Mouse (Mus musculus): Measurements from ENCODE around the gene Iyd.

Iyd gene

DNA sequence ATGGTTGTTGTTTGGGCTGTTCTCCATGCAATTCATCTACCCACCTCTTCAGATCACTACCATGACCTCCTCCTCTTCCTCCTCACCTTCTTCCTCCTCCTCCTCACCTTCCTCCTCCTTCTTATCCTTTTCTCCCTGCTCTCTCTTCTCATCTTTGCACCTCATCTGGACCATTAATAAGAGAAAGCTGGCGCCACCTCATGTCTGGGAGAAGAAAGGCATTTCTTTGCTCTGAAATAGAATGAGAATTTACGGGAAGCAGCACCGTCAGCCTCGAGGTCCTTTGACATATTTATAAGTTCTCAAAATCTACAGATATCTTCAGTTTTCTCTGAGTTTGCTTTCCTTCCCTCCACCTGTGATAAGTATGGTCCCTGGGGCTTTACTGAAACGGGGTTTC is 15.1 kb downstream of the Iyd start:
- DNase-seq, result no peak

DNA sequence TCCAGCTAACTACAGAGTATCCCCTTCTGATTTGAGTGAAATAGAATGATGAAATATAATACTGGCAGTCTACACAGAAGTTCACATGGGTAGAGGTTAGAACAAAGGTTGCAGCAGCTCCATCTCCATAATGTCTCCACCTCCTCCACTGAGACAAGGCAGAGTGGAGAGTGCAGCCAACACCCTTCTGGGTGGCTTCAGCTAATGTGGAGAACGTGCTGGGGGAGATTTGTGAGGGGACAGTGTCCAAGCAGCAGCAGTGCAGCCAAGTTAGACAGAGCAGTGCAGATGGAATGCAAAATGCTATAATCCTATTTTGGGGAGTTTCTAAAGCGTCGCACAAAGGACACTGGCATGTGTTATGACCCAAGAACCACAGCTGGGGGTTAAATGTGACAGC is 16.5 kb downstream of the Iyd start:
- no peak for DNase-seq

DNA sequence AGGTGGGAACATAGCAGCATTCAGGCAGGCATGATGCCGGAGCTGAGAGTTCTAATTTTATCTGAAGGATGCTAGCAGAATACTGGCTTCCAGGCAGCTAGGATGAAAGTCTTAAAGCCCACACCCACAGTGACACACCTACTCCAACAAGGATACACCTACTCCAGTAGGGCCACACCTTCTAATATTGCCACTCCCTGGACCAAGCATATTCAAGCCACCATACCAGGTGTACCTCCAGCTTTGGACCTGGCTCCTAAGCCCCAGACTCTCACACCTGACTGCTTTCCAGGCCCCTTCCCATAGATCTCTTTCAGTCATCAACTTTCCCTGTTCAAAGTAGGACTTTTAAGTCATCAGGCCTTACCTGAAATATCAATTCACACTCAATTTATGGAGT is 19.1 kb downstream of the Iyd start:
- no peak for DNase-seq

DNA sequence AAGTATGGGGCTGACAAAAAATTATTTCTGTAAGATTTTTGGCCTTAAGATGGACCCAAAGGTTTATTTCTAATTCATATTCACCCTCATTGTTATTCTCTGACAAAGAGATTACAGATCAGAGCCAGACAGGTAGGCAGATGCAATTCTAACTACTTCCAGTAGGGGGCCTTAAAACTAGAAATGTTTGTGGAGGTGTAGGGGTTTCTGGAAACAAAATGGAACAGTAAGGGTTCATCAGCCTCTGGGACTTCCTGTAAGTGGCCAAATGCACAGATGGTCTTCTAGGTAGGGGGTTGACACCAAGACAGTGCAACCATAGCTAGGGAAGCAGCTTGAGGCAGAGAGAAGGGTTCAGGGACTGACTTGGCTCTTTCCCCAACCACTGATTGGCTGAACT is 22.1 kb downstream of the Iyd start:
- no peak for DNase-seq

DNA sequence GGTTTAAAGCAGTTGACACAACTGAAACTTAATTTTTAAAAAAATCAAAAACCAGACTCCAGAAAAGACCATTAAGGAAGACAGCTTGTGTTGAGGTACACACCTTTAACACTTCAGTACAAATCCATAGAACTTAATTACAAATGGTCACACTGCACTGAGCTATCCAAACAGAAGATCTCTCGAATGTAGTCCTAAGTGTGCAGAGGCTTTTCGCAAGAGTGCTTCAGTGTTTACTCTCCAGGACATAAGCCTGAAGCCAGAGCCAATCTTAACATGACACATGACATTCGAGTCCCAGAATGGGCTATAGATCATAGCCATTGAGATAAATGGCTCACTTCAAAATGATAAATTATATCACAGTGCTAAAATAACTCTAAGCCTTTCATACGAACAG is 25.1 kb downstream of the Iyd start:
- no peak for DNase-seq

DNA sequence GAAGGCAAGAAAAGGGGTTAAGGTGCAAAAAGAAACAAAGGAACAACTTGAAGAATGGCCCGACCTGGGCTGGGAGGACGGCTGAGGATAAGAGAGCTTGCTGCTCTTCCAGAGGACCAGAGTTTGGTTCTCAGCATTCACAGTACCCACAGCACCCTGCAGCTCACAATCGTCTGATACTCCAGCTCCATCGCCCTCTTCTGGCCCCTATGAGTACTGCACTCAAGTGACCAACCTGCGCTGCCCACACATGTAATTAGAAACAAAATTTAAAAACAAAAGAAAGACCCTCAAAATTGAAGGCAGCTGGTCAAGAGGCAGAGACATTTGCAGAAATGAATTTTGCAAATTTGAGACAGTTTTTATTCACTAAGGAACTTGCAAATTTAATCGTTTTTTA is 27.8 kb downstream of the Iyd start:
- no peak for DNase-seq

DNA sequence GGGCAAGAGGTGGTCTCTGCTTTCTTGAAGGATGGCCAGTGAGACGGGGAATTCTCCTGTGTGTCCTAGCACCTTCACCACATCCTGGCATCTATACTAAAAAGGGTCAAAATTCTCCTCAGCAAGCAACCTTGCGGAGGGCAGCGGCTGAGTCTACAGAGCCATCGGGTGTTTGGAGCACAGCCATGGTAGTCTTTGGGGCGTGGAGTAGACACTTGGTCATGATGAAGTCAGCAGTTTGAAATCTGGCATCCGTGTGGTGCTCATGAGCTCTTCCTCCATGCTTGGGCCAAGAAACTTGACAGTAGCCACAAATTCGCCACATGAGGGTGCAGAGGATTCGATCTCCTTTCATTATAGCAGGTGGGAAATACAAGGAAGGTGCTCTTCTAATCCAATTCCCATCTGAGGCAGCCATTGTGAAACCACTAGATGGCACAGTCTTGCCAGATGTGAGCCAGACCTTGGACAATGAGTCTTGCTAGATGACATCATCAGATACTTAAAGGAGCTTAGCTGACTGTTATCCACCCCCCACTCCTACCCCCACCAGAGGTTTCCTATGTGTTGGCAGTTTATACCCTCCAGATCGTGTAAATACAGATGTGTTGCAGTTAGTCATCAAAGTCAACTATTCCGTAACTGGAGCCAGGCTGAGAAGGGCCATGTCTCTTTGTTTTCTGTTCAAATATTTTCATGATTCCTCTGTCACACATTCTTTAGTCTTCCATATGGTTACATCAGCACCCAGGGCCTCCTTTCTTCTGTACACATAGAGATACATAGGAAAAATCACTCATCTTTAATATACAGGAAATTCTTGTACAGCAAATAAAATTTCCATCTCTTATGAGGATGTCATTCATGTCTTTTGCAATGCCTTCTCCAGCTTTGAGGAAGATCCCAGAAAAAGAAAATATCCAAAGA is 32.9 kb downstream of the Iyd start:
- DNase-seq, result no peak

DNA sequence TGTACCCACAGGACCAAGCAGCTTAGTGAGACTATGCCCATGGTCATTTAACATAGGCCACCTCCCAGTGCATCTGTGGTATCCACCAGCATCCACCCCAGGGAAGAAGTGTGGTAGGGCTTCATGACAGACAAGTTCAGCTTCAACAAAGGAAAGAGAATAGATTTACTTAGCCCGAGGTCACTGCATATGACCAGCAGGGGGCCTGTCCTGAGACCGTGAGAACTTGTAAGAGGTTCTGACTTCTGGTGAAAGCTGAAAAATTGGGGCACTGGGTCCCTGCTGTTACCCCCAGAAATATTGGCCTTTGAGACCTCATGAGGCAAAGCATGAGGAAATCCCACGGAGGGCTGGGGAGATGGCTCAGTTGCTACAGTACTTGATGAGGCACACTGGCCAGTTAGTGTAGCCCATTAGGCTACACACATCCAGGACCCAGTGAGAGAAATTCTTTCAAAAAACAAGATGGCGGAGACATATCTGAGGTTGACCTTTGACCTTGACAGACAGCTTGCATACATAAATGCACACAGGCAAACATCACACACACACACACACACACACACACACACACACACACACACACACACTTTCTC is 34.0 kb downstream of the Iyd start:
- no peak for DNase-seq

DNA sequence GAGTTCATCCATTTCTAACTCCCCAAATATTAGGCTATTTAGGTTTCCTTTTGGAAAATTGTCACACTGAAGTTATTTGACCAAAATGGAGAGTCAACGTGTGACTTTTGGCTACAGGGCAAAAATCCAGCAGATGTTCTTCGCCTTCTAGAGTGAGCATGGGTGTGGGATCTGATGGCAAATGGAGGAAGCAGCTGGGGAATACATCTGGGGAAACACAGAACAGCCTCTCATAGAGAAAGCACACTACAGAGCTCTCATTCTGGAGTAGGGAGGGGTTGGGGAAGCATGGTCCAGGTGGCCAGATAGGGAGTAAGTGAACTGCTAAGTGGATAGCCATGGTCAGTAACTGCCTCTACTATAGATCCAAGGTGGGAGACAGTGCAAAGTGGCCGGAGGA is 50.6 kb downstream of the Iyd start:
- DNase-seq, result no peak

DNA sequence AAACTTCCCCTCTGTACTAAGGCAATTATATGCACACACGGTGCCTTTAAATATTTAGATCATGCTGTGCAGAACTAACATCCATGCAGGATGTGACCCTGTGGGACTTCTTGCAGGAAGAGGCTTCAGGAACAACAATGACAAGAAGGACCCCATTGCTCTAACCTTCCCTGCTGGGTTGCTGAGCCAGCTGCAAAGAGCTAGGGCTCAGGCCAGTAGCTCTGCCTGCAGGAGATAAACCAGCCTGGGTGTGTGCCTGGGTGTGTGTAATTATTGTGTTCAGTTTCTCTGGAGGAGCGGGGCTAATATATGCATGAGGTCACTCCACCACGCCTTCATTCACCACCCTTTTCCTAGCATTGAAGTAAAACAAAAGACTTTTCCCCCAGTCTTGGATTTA is 51.8 kb downstream of the Iyd start:
- DNase-seq, result no peak

DNA sequence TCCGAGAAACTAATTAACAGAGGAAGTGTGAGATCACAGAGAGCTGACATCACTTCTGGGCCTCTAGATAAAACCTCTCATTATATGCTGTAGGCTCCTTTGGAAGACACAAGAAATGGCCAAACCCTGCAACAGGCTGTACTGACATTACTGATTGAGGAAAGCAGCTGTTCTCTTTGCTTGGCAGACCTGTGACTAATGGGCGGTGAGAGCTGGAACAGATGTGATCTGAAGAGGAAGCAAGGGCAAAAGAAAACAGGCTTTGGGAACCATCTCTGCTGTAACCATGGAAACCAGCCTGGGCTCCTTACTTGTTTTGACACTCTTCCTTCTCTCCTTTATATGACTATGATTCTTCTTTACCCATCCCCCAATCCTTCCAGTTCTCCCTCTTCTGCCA is 56.7 kb downstream of the Iyd start:
- DNase-seq, result no peak

DNA sequence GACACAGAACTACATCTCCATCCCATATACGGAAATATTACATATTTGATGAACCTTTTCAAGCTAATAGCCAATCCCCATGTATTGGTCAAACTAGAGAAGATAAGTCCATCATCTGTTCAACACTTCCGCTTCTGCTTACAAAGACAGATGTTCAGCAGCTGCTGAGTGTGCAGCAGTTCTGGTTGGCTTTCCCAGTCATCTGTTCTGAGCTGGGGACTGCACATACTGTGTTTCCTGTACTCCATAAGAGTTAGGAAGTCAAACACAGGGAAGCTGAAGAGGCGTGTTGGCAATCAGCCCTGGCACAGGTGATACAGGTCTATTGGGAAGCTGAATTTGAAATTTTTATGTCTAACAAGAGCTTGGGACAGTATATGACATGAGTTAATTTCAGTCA is 57.7 kb downstream of the Iyd start:
- DNase-seq, result no peak

Data from thymus, postnatal 14 days (tissue).